Mouse (Mus musculus) heart, postnatal 14 days (tissue): Measurements from ENCODE around the gene Ptpn9. TPM values are rescaled to one million over a fixed set of nuclear protein-coding genes. Genes with fewer than 3 reads are reported as not detected.
"Not testable (repeated sequence)": the region's sequence is repeated elsewhere in the genome, so short reads cannot be mapped to it uniquely, and the experiment has no call there.

Experiments used
- DNase-seq, 2 experiments: peaks; one replicate each; pipeline ENCODE4 v3.0.0; 2021 to 2022
- intact Hi-C: fragments of 180-260 bp; cut with DNase I; formaldehyde crosslinking; loops from one replicate; pipeline ENCODE4 v1.15.1; 2025
- long read RNA-seq, 2 experiments: library from polyadenylated mRNA; stranded (forward); transcript quantifications; one replicate each; pipeline ENCODE4 v2.0.0; 2021
- total RNA-seq, 2 experiments: library from RNA; stranded (reverse); gene quantifications; 2 replicates each; pipeline ENCODE4 v1.2.3; 2021

Ptpn9 gene
- 10 to 100 TPM; 13.5 to 16.3 TPM for total RNA-seq
- long read RNA-seq, experiment 1, full-length matches to known transcripts: 21 of 26 reads
- long read RNA-seq, experiment 1, partial matches to known transcripts: 2 of 26 reads
- long read RNA-seq, experiment 1, other reads (novel, unspliced or antisense): 3 of 26 reads
- long read RNA-seq, experiment 2, full-length matches to known transcripts: 22 of 28 reads
- long read RNA-seq, experiment 2, partial matches to known transcripts: 0 of 28 reads
- long read RNA-seq, experiment 2, other reads (novel, unspliced or antisense): 6 of 28 reads

- DNase-seq: peak; percentile 93
- intact Hi-C loops: loop anchor here (2.0 to 10.0 kb wide), 2 partner anchors 44 to 60 kb away; partner anchors contain the start of genes Imp3 and Snupn
Measured at GRCm38 (mm10) chr9:56994286-56995197, at the start of gene Ptpn9. Ptpn9 (plus strand) TSS chr9:56994923.

- intact Hi-C loops: loop anchor here (2.0 kb wide), 1 partner anchor 183 kb away; the partner anchor contains the start of gene Man2c1
- peak; percentile 34 to 68 for DNase-seq
Measured at GRCm38 (mm10) chr9:56947481-56947880, 47.2 kb upstream of the Ptpn9 start.

- intact Hi-C loops, DNase-seq: not testable (repeated sequence)
Measured at GRCm38 (mm10) chr9:56948699-56949098, 46.0 kb upstream of the Ptpn9 start.

GRCm38 (mm10) chr9:56949767-56950166, 45.0 kb upstream of the Ptpn9 start:
- intact Hi-C loops: loop anchor here (2.0 to 5.0 kb wide), 2 partner anchors 45 to 123 kb away; partner anchors contain the start of genes Ptpn9 and Sin3a
- DNase-seq: peak in 1 of 2 experiments; percentile 12

- intact Hi-C loops: loop anchor here (2.0 to 5.0 kb wide), 2 partner anchors 44 to 122 kb away; partner anchors contain the start of genes Ptpn9 and Sin3a
- DNase-seq: peak; percentile 95 to 98
Measured at GRCm38 (mm10) chr9:56950414-56951400, 44.0 kb upstream of the Ptpn9 start, which contains the start of gene Snupn. Snupn (plus strand) TSS chr9:56950878.

GRCm38 (mm10) chr9:56953562-56953961, 41.2 kb upstream of the Ptpn9 start:
- intact Hi-C loops: loop anchor here (5.0 kb wide), 1 partner anchor 119 kb away; the partner anchor contains the start of gene Sin3a
- no peak for DNase-seq

- no peak for DNase-seq
- intact Hi-C loops: no loop called here
Measured at GRCm38 (mm10) chr9:56956966-56957675, 37.6 kb upstream of the Ptpn9 start.

GRCm38 (mm10) chr9:56958689-56959088, 36.0 kb upstream of the Ptpn9 start:
- DNase-seq: no peak
- intact Hi-C loops: no loop called here

GRCm38 (mm10) chr9:56961591-56961990, 33.1 kb upstream of the Ptpn9 start:
- DNase-seq: no peak
- intact Hi-C loops: no loop called here

GRCm38 (mm10) chr9:56970158-56970557, 24.6 kb upstream of the Ptpn9 start:
- intact Hi-C loops: no loop called here
- DNase-seq: no peak

- no peak for DNase-seq
- intact Hi-C loops: no loop called here
Measured at GRCm38 (mm10) chr9:56973960-56974524, 20.7 kb upstream of the Ptpn9 start.

GRCm38 (mm10) chr9:56975199-56975598, 19.5 kb upstream of the Ptpn9 start:
- intact Hi-C loops: no loop called here
- no peak for DNase-seq

GRCm38 (mm10) chr9:56980186-56980585, 14.5 kb upstream of the Ptpn9 start:
- DNase-seq: no peak

GRCm38 (mm10) chr9:56981502-56981901, 13.2 kb upstream of the Ptpn9 start:
- no peak for DNase-seq
- intact Hi-C loops: no loop called here

More at GRCm38 (mm10) chr9:56980186-56980585, 14.5 kb upstream of the Ptpn9 start:
- intact Hi-C loops: no loop called here

- DNase-seq: peak; percentile 69 to 71
- intact Hi-C loops: loop anchor here (2.0 to 10.0 kb wide), 2 partner anchors 45 to 61 kb away; partner anchors contain the start of genes Imp3 and Snupn
Measured at GRCm38 (mm10) chr9:56995198-56996027, 690 bp downstream of the Ptpn9 start.

- intact Hi-C loops: loop anchor here (10.0 kb wide), 1 partner anchor 61 kb away; the partner anchor contains the start of gene Imp3
- DNase-seq: peak; percentile 10 to 28
Measured at GRCm38 (mm10) chr9:56996028-56996346, 1.3 kb downstream of the Ptpn9 start.

GRCm38 (mm10) chr9:56997206-56997605, 2.5 kb downstream of the Ptpn9 start:
- peak in 1 of 2 experiments; percentile 14 for DNase-seq
- intact Hi-C loops: loop anchor here (10.0 kb wide), 1 partner anchor 62 kb away; the partner anchor contains the start of gene Imp3

- DNase-seq: no peak
- intact Hi-C loops: no loop called here
Measured at GRCm38 (mm10) chr9:57003011-57003410, 8.3 kb downstream of the Ptpn9 start.
